Mouse (Mus musculus): Measurements from ENCODE around the gene Kcnip1.

Gene Kcnip1

GRCm38 (mm10) chr11:33939456-33940113 lies 53.4 kb downstream of the Kcnip1 start:
- CTCF ChIA-PET = no interaction called here

GRCm38 (mm10) chr11:33938561-33939274 lies 54.2 kb downstream of the Kcnip1 start:
- CTCF ChIA-PET = no interaction called here

GRCm38 (mm10) chr11:33937641-33938040 lies 55.3 kb downstream of the Kcnip1 start:
- CTCF ChIA-PET = interaction anchor here (0.6 kb wide), 1 partner anchor 112 kb away, joined by 3 read pairs; no protein-coding TSS in a partner anchor

- CTCF ChIA-PET = no interaction called here
These were observed 58.7 kb downstream of the Kcnip1 start for GRCm38 (mm10) chr11:33934286-33934685.

GRCm38 (mm10) chr11:33932386-33933111 lies 60.4 kb downstream of the Kcnip1 start:
- CTCF ChIA-PET = no interaction called here

GRCm38 (mm10) chr11:33931836-33932385 lies 61.0 kb downstream of the Kcnip1 start:
- CTCF ChIA-PET = no interaction called here

- CTCF ChIA-PET = no interaction called here
These were observed 63.5 kb downstream of the Kcnip1 start for GRCm38 (mm10) chr11:33929412-33929811.

GRCm38 (mm10) chr11:33928658-33929057 lies 64.3 kb downstream of the Kcnip1 start:
- CTCF ChIA-PET = no interaction called here

- CTCF ChIA-PET = no interaction called here
These were observed 65.1 kb downstream of the Kcnip1 start for GRCm38 (mm10) chr11:33927836-33928235.

GRCm38 (mm10) chr11:33927321-33927720 lies 65.6 kb downstream of the Kcnip1 start:
- CTCF ChIA-PET = no interaction called here

- CTCF ChIA-PET = no interaction called here
These were observed 66.4 kb downstream of the Kcnip1 start for GRCm38 (mm10) chr11:33926551-33926950.

GRCm38 (mm10) chr11:33925778-33926177 lies 67.2 kb downstream of the Kcnip1 start:
- CTCF ChIA-PET = no interaction called here

GRCm38 (mm10) chr11:33923031-33923430 lies 69.9 kb downstream of the Kcnip1 start:
- CTCF ChIA-PET = interaction anchor here (0.6 kb wide), 1 partner anchor 377 kb away, joined by 11 read pairs; no protein-coding TSS in a partner anchor

- CTCF ChIA-PET = no interaction called here
These were observed 71.5 kb downstream of the Kcnip1 start for GRCm38 (mm10) chr11:33921451-33921850.

- CTCF ChIA-PET = interaction anchor here (0.7 kb wide), 1 partner anchor 1791 kb away, joined by 3 read pairs; no protein-coding TSS in a partner anchor
These were observed 73.1 kb downstream of the Kcnip1 start for GRCm38 (mm10) chr11:33919826-33920225.

- CTCF ChIA-PET = no interaction called here
These were observed 74.5 kb downstream of the Kcnip1 start for GRCm38 (mm10) chr11:33918424-33918823.

GRCm38 (mm10) chr11:33917574-33917973 lies 75.4 kb downstream of the Kcnip1 start:
- CTCF ChIA-PET = no interaction called here

GRCm38 (mm10) chr11:33914216-33914615 lies 78.7 kb downstream of the Kcnip1 start:
- CTCF ChIA-PET = no interaction called here

GRCm38 (mm10) chr11:33913061-33913460 lies 79.9 kb downstream of the Kcnip1 start:
- CTCF ChIA-PET = no interaction called here

GRCm38 (mm10) chr11:33912151-33912571 lies 80.8 kb downstream of the Kcnip1 start:
- CTCF ChIA-PET = interaction anchor here (0.7 kb wide), 1 partner anchor 58 kb away, joined by 3 read pairs; no protein-coding TSS in a partner anchor

- CTCF ChIA-PET = interaction anchor here (0.5 kb wide), 1 partner anchor 179 kb away, joined by 10 read pairs; no protein-coding TSS in a partner anchor
These were observed 82.0 kb downstream of the Kcnip1 start for GRCm38 (mm10) chr11:33910982-33911381.
